ENCODE assay signal across 8 mouse cellular contexts in genomic region chr13:56221995-56222848, GRCm38 (mm10). TPM values are rescaled to one million over a fixed set of nuclear protein-coding genes. Genes with fewer than 3 reads are reported as not detected.
A peak's percentile ranks its signal among the peaks of the same experiment; 100 is the strongest.
DNase-seq lines count a peak whose midpoint lies in the region; ATAC-seq lines count a peak whose summit lies in the region.

No protein-coding gene starts in this region.

- 0 out of 2 replicates have a peak overlapping the region, but pooled peaks have one; percentile 28 for H3K9ac ChIP-seq in heart, embryonic 11.5 days (ENCODE audit: low read depth, low read length)

- H3K9me3 ChIP-seq in heart, embryonic 11.5 days (replicated peaks; ENCODE audit: control insufficient read depth, low read length), result no peaks in the 10 kb centered on the region
- H3K9me3 ChIP-seq in embryonic facial prominence, embryonic 10.5 days, result no peaks in the 10 kb centered on the region

- peak overlapping the region; percentile 35 for H3K4me3 ChIP-seq in heart, embryonic 11.5 days (ENCODE audit: low read depth, low read length)
- peak overlapping the region; percentile 60 for H3K4me3 ChIP-seq in embryonic facial prominence, embryonic 10.5 days

- peaks cover 82% of the 10 kb centered on the region for H3K27me3 ChIP-seq in heart, embryonic 11.5 days (ENCODE audit: control insufficient read depth, insufficient read depth, low read length)
- H3K27me3 ChIP-seq in embryonic facial prominence, embryonic 10.5 days (replicated peaks; ENCODE audit: low read depth, poor library complexity, severe bottlenecking), result peaks cover 97% of the 10 kb centered on the region

- ATAC-seq in heart, embryonic 11.5 days (replicated peaks; ENCODE audit: insufficient number of reproducible peaks, low FRiP score, low TSS enrichment), result no peak

- H3K27ac ChIP-seq in heart, embryonic 11.5 days (ENCODE audit: low read depth, low read length), result no peak overlapping the region
- H3K27ac ChIP-seq in embryonic facial prominence, embryonic 10.5 days (replicated peaks), result peak overlapping the region; percentile 91

- H3K4me2 ChIP-seq in heart, embryonic 11.5 days, result peak overlapping the region; percentile 77

- under 1% methylated on average over 50 of the region's 50 CpGs for WGBS in heart, embryonic 11.5 days (ENCODE audit: insufficient replicate concordance)
- under 1% methylated on average over 50 of the region's 50 CpGs for WGBS in embryonic facial prominence, embryonic 10.5 days

- H3K36me3 ChIP-seq in heart, embryonic 11.5 days (ENCODE audit: control insufficient read depth, insufficient read depth, low read length), result no peaks in the 10 kb centered on the region
- H3K36me3 ChIP-seq in embryonic facial prominence, embryonic 10.5 days (replicated peaks), result no peaks in the 10 kb centered on the region

- H3K4me1 ChIP-seq in heart, embryonic 11.5 days (ENCODE audit: control insufficient read depth, insufficient read depth, low read length), result peaks cover 12% of the 10 kb centered on the region; the same call in 1 of the 2 replicates
- peaks cover 49% of the 10 kb centered on the region for H3K4me1 ChIP-seq in embryonic facial prominence, embryonic 10.5 days

- intact Hi-C loops in heart, postnatal 25 days (cut with DNase I), result no loop called here
- intact Hi-C loops in left cerebral cortex, postnatal 4 days (cut with DNase I), result no loop called here

- DNase-seq in heart, postnatal 25 days (ENCODE audit: low spot score), result no peak
- DNase-seq in embryonic facial prominence, embryonic 10.5 days (ENCODE audit: low spot score), result peak; percentile 66
- DNase-seq in heart, postnatal 4 days, result peak; percentile 11
- peak; percentile 38 for DNase-seq in left cerebral cortex, postnatal 4 days
- DNase-seq in retina, postnatal 1 day, result peak; percentile 69
- no peak for DNase-seq in gastrocnemius, postnatal 25 days
- DNase-seq in MN1 (ENCODE audit: low spot score), result no peak

RNA-seq across cellular contexts. Expression of gene Neurog1, which starts 29.7 kb away (rescaled TPM):
- 0.09 TPM in 1 of 2 replicates, not detected in the other for polyA plus RNA-seq in heart, embryonic 11.5 days (2014; fragmentation: Nextera tagmentation; extraction: Ambion mirVana)
- total RNA-seq in heart, postnatal 25 days (2021), result not detected
- polyA plus RNA-seq in embryonic facial prominence, embryonic 10.5 days (2016; fragmentation: Nextera tagmentation; extraction: Ambion mirVana), result 11.2 and 15.5 TPM in 2 replicates
- not detected for total RNA-seq in heart, postnatal 4 days (2021)
- total RNA-seq in left cerebral cortex, postnatal 4 days (2021), result not detected
- not detected for total RNA-seq in gastrocnemius, postnatal 25 days (2021)

RNA-seq across cellular contexts. Expression of gene Tifab, which starts 43.5 kb away (rescaled TPM):
- polyA plus RNA-seq in heart, embryonic 11.5 days (2014; fragmentation: Nextera tagmentation; extraction: Ambion mirVana), result 0.33 and 0.55 TPM in 2 replicates
- total RNA-seq in heart, postnatal 25 days (2021), result 1 to 10 TPM; 1.3 to 1.5 TPM
- polyA plus RNA-seq in embryonic facial prominence, embryonic 10.5 days (2016; fragmentation: Nextera tagmentation; extraction: Ambion mirVana), result 1.3 and 1.5 TPM in 2 replicates
- under 1 TPM; 0.65 to 0.69 TPM for total RNA-seq in heart, postnatal 4 days (2021)
- under 1 TPM; 0.89 to 0.94 TPM for total RNA-seq in left cerebral cortex, postnatal 4 days (2021)
- under 1 TPM; 0.21 to 0.36 TPM for total RNA-seq in gastrocnemius, postnatal 25 days (2021)

Comparison
In these comparisons a context has a peak if more than half of its experiments do, and no peak if none do; other contexts are left out.
1. DNase-seq: peak in embryonic facial prominence, embryonic 10.5 days (single experiment), heart, postnatal 4 days (single experiment), left cerebral cortex, postnatal 4 days (single experiment) and retina, postnatal 1 day (single experiment); none in heart, postnatal 25 days (single experiment), gastrocnemius, postnatal 25 days (single experiment) and MN1 (single experiment).